Mouse (Mus musculus) embryo, embryonic 11.5 days (tissue): ENCODE data around the gene H2-T24.

Experiments
- DNase-seq: peaks from one replicate; pipeline ENCODE4 v3.0.0-alpha.2; 2012; ENCODE audit warnings: low read depth, low spot score

H2-T24 gene

GRCm38 (mm10) chr17:35981776-35982175, 38.6 kb downstream of the H2-T24 start:
- no peak for DNase-seq

GRCm38 (mm10) chr17:35980363-35980754, 40.0 kb downstream of the H2-T24 start:
- DNase-seq = no peak

GRCm38 (mm10) chr17:35979401-35980362, 40.7 kb downstream of the H2-T24 start, which contains the start of the genes Gnl1 and Prr3:
Gene Gnl1 (plus strand): TSS chr17:35979851.
Gene Prr3 (minus strand): TSS chr17:35980236.
- DNase-seq = peak; percentile 88

- peak; percentile 77 for DNase-seq
These were observed 41.5 kb downstream of the H2-T24 start for GRCm38 (mm10) chr17:35978811-35979400.

- no peak for DNase-seq
These were observed 48.2 kb downstream of the H2-T24 start for GRCm38 (mm10) chr17:35972131-35972530.

- peak; percentile 94 for DNase-seq
These were observed 50.7 kb downstream of the H2-T24 start, which contains the start of gene Abcf1 for GRCm38 (mm10) chr17:35969418-35970389. Gene Abcf1 (minus strand): TSS chr17:35969761.

GRCm38 (mm10) chr17:35967621-35968020, 52.7 kb downstream of the H2-T24 start:
- DNase-seq = no peak

- no peak for DNase-seq
These were observed 57.1 kb downstream of the H2-T24 start for GRCm38 (mm10) chr17:35963279-35963678.

- no peak for DNase-seq
These were observed 61.7 kb downstream of the H2-T24 start for GRCm38 (mm10) chr17:35958533-35959223.
